Mouse (Mus musculus) olfactory bulb, adult 2 months (tissue): ENCODE measurements around the gene Palld.

Source experiments
- CTCF ChIP-seq: fragments of 200-500 bp; IDR thresholded peaks from 2 replicates; pipeline ENCODE4 v1.5.1; 2012; ENCODE audit warnings: low read depth, mild to moderate bottlenecking, low read length, moderate library complexity; ENCODE audit not compliant: insufficient read depth
- POLR2A ChIP-seq: fragments of 200-500 bp; IDR thresholded peaks from 2 replicates; pipeline ENCODE4 v1.6.1; 2012; ENCODE audit warnings: mild to moderate bottlenecking, low read depth, low read length, moderate library complexity; ENCODE audit not compliant: insufficient read depth

GRCm38 (mm10) chr8:61725306-61726017, 177.0 kb downstream of the Palld start:
- TF ChIP-seq CTCF (no peak), POLR2A (no peak)
